Mouse (Mus musculus) heart, embryonic 14.5 days (tissue): ENCODE results near the gene Hprt. TPM values are rescaled to one million over a fixed set of nuclear protein-coding genes. Genes with fewer than 3 reads are reported as not detected.

Source experiments
- ATAC-seq: fragments of 200-750 bp; cut with Nextera tagmentation; 2 replicates; pipeline ENCODE4 v1.8.0; 2017; ENCODE audit warnings: low read depth, moderate TSS enrichment; ENCODE audit not compliant: insufficient number of reproducible peaks, insufficient read depth, low FRiP score
- H3K27ac ChIP-seq, 2 experiments: fragments of 200-500 bp in 1 of 2; fragments of 300-500 bp in 1 of 2; sonication (generic) in 1 of 2; replicated peaks in 1 of 2; 2 replicates each; pipeline ENCODE4 v1.5.1; 2012 to 2014; ENCODE audit warnings: low read depth in 2 of 2, low read length in 2 of 2, control low read depth in 1 of 2, mild to moderate bottlenecking in 1 of 2, mixed read lengths in 1 of 2; ENCODE audit not compliant: control insufficient read depth in 1 of 2, insufficient read depth in 1 of 2
- H3K27me3 ChIP-seq: fragments of 300-500 bp; sonication (generic); 2 replicates; pipeline ENCODE4 v1.6.1; 2014; ENCODE audit warnings: mild to moderate bottlenecking, low read length, control low read depth; ENCODE audit not compliant: control insufficient read depth, insufficient read depth
- H3K36me3 ChIP-seq: fragments of 300-500 bp; sonication (generic); 2 replicates; pipeline ENCODE4 v1.6.1; 2014; ENCODE audit warnings: mild to moderate bottlenecking, control low read depth, low read length, mixed read lengths; ENCODE audit not compliant: control insufficient read depth, insufficient read depth
- H3K4me1 ChIP-seq, 2 experiments: fragments of 200-500 bp in 1 of 2; fragments of 300-500 bp in 1 of 2; sonication (generic) in 1 of 2; 2 replicates each; pipeline ENCODE4 v1.6.1; 2012 to 2014; ENCODE audit warnings: low read length in 2 of 2, control low read depth in 1 of 2, mixed read lengths in 1 of 2; ENCODE audit not compliant: control insufficient read depth in 2 of 2, insufficient read depth in 2 of 2
- H3K4me2 ChIP-seq: fragments of 300-500 bp; sonication (generic); 2 replicates; pipeline ENCODE4 v1.6.1; 2014; ENCODE audit warnings: mild to moderate bottlenecking, low read length
- H3K4me3 ChIP-seq, 2 experiments: fragments of 200-500 bp in 1 of 2; fragments of 300-500 bp in 1 of 2; sonication (generic) in 1 of 2; 2 replicates each; pipeline ENCODE4 v1.5.1; 2012 to 2014; ENCODE audit warnings: low read length in 2 of 2, mild to moderate bottlenecking in 2 of 2, control low read depth in 1 of 2, low read depth in 1 of 2, moderate library complexity in 1 of 2; ENCODE audit not compliant: control insufficient read depth in 1 of 2, insufficient read depth in 1 of 2
- H3K9ac ChIP-seq: fragments of 300-500 bp; sonication (generic); 2 replicates; pipeline ENCODE4 v1.6.1; 2014; ENCODE audit warnings: mild to moderate bottlenecking, low read length
- H3K9me3 ChIP-seq: fragments of 300-500 bp; sonication (generic); 2 replicates; pipeline ENCODE4 v1.6.1; 2016; ENCODE audit warnings: low read length, control low read depth; ENCODE audit not compliant: control insufficient read depth
- WGBS: fragments of 180-500 bp; shearing (Covaris S2); extraction: QIAGEN DNeasy Blood & Tissue Kit; methylation state at CpG from one replicate; pipeline ENCODE4 v1.1.7; 2014; 5-methylcytosine and 5-hydroxymethylcytosine counted together
- polyA plus RNA-seq: library from polyadenylated mRNA; unstranded; fragments of >200 nt; fragmentation: Nextera tagmentation; extraction: Ambion mirVana; gene quantifications from 2 replicates; pipeline ENCODE4 v1.2.1, GENCODE M21; 2014

Hprt gene
- polyA plus RNA-seq, 1 experiment from 2014 or later, result 225 TPM

DNA sequence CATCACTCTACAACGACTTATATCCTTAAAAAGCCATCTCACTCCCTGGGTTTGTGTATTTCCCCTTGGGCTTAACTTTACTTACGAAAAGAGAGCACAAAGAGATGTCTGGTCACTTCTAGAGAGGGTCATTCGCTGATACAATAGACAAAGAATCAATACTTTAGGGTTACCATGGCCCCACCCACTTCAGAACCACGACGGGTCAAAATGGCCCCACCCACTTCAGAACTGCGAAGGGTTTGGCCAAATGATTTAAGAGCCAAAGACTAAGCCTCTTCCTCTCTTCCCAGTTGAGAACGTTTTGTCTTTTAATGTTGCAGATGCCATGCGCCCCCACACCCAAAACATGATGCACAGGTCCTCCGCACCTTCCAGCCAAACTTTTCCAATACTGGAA is 67.8 kb downstream of the Hprt start:
- H3K27me3 ChIP-seq, result no peaks in the 10 kb centered on the region
- 9% methylated on average over 9 of the region's 9 CpGs for WGBS
- no peak for ATAC-seq

DNA sequence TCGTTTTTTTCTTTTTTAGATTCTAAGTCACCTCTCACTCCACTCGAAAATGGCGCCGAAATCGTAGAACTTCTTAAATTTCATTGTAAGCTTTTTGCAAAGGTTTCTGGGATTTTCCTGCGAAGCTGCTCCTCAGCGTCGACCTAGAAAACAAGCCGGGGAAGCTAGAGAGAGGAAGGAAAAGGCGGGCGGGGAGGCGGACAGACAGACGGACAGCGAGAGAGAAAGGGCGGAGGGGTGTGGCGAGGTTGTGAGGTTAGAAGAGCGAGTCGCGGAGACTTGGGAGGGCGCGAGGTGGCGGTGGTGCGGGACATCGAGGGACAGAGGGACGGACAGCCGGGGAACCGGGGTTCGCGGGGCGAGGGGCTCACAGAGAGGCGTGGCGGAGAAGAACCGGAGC is 68.7 kb downstream of the Hprt start:
- peak overlapping the region; percentile 98 to 99 for H3K27ac ChIP-seq
- H3K27me3 ChIP-seq, result no peaks in the 10 kb centered on the region
- 12% methylated on average over 24 of the region's 33 CpGs for WGBS
- peak overlapping the region; percentile 61; the same call in 1 of the 2 replicates for H3K4me2 ChIP-seq
- peaks cover 13% of the 10 kb centered on the region; the same call in 1 of the 2 replicates for H3K36me3 ChIP-seq
- peak overlapping the region; percentile 97 for H3K9ac ChIP-seq
- H3K4me3 ChIP-seq, result peak overlapping the region; percentile 65 to 84
- H3K9me3 ChIP-seq, result no peaks in the 10 kb centered on the region
- peak; percentile 4; the same call in 1 of the 2 replicates for ATAC-seq
- H3K4me1 ChIP-seq, result peaks cover 0 to 3% of the 10 kb centered on the region in 2 experiments; a peak in 2 of 4 replicates

More for the DNA sequence above, 67.8 kb downstream of the Hprt start:
- H3K27ac ChIP-seq, result peak overlapping the region; percentile 98 to 99
- H3K4me3 ChIP-seq, result peak overlapping the region; percentile 65 to 84
- H3K9me3 ChIP-seq, result no peaks in the 10 kb centered on the region
- peaks cover 13% of the 10 kb centered on the region; the same call in 1 of the 2 replicates for H3K36me3 ChIP-seq
- peaks cover 0 to 3% of the 10 kb centered on the region in 2 experiments; a peak in 2 of 4 replicates for H3K4me1 ChIP-seq
- H3K9ac ChIP-seq, result peak overlapping the region; percentile 97
- peak overlapping the region; percentile 61 for H3K4me2 ChIP-seq

DNA sequence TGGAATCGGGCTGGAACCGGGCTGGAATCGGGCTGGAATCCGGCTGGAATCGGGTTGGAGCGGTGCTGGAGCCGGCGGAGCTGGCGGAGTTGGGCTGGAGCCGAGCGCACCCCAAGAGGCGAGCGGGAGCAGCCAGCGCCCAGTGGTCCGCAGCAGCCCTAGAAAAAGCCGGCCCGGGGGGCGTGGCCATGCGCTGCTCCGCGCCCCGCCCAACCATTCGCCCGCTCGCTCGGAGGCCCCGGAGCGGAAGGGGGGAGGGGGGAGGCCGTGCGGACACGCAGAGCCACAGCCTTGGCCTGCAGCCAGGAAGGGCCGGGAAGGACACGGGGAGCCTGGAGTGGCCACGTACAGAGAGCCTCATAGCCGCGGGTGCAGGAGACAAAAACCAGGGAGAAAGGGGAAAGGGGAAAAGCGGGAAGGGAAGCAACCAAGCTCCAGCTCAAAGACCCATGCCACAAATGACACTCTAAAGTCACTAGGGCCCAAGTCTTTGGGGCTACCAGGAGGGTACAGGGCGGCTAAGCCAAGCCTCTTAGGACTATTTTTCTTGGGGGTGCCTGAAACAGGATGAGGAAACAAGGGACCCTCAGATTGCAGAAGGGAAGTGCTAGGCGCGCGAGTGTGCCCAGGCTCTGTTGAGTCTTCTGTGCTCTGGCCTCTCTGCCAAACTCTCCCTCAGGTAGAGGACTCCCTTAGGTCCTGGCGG is 69.3 kb downstream of the Hprt start:
- Histone ChIP-seq H3K27me3 (no peaks in the 10 kb centered on the region), H3K9me3 (no peaks in the 10 kb centered on the region), H3K27ac (peak overlapping the region; percentile 98 to 100), H3K4me1 (peaks cover 0 to 3% of the 10 kb centered on the region in 2 experiments; a peak in 2 of 4 replicates), H3K36me3 (peaks cover 13% of the 10 kb centered on the region; the same call in 1 of the 2 replicates), H3K9ac (peak overlapping the region; percentile 97), H3K4me2 (peak overlapping the region; percentile 69), H3K4me3 (peak overlapping the region; percentile 65 to 84)
- peak; percentile 89 for ATAC-seq
- 14% methylated on average over 41 of the region's 42 CpGs for WGBS

DNA sequence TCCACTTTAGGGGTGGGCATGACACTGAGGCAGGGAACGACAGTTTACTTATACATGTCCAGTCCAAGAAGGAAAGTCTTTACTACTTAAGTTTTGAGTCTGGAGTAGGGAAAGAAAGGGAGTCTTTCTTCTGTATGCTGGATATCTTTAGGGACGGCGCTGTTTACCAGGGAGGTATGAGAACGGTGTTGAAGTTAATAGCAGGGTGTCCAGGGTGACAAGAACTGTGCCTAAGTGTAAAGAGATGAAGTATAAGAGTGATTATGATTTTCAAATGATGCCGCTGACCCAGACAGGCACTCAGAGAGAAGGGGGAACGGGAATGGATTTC is 69.8 kb downstream of the Hprt start:
- WGBS, result 20% methylated on average over 6 of the region's 6 CpGs
- Histone ChIP-seq H3K27ac (peak overlapping the region; percentile 98 to 100), H3K36me3 (peaks cover 13% of the 10 kb centered on the region; the same call in 1 of the 2 replicates), H3K4me2 (peak overlapping the region; percentile 69), H3K4me3 (peak overlapping the region; percentile 47 to 65), H3K9ac (peak overlapping the region; percentile 97), H3K27me3 (no peaks in the 10 kb centered on the region), H3K4me1 (peaks cover 0 to 3% of the 10 kb centered on the region in 2 experiments; a peak in 2 of 4 replicates), H3K9me3 (no peaks in the 10 kb centered on the region)
- no peak for ATAC-seq

DNA sequence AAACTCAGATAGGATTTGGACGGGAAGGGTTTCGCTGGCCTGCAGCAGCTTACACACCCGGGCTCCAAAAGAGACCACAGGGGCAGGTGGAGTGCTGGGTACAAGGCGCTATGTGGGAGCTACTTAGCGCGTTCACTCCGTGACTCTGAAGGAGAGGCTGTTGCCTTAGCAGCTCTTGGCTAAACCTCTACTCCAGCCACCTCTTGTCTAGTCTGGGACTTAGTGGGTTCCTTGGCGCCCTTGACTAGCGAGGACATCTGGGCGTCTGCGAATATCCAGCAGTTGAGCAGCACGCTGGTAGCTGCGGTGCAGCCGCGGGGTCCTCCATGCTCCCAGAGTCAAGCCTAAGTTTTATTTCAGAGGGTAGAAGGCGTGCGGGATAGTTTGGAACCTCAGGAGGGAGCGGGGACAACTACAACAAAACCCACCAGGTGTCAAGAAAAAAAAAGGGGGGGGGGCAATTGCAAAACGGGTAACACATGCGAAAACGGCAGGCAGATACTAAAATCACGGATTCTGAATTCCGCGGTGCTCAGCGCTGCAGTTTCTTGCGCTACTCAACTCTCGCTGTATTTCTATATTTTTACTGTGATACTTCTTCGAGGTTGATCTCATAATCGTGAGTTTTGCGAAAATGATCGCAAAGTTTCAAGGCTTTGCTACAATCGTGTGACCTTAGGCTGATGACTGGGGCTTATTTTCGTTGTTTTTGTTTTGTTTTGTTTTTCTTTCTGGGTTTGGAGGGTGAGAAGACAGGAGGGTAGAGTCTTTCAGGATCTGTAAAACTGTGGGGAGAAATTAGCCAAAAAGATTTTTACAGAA is 70.7 kb downstream of the Hprt start:
- H3K4me2 ChIP-seq, result peak overlapping the region; percentile 69
- H3K9me3 ChIP-seq, result no peaks in the 10 kb centered on the region
- H3K4me3 ChIP-seq, result peak overlapping the region; percentile 36 to 65
- peaks cover 12% of the 10 kb centered on the region; the same call in 1 of the 2 replicates for H3K36me3 ChIP-seq
- ATAC-seq, result no peak
- H3K9ac ChIP-seq, result peak overlapping the region; percentile 97
- H3K27me3 ChIP-seq, result no peaks in the 10 kb centered on the region
- H3K4me1 ChIP-seq, result peaks cover 0 to 3% of the 10 kb centered on the region in 2 experiments; a peak in 2 of 4 replicates
- peak overlapping the region; percentile 98 to 100 for H3K27ac ChIP-seq
- 15% methylated on average over 33 of the region's 33 CpGs for WGBS

DNA sequence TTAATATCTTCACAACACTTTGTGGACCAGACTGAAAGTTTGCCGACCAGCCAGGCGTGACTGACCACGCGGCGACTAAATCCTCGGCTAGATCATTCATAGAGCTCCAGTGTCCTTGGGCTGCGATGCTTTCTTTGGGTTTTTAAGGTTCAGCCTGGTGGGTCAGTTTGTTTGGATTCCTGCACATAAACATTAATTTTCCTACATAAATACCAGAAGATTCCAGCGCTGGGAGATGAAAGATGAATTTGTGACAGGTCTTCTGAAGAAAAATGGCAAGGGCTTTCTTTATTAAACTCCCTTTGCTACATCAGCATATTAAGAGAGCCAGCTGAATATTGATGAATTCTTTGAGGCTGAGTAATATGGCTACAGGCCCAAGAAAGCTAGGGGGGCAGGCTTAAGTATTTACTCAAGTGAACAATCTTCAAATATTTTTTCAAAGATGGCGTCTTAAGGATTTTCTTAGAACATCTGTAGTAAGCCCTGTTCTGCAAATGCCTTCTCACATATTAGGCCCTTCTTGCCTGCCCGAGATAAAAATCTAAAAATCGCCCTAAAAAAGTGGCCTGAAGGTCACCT is 71.6 kb downstream of the Hprt start:
- H3K4me3 ChIP-seq, result peak overlapping the region in 1 of 2 experiments; percentile 65; a peak in 3 of 4 replicates
- no peak for ATAC-seq
- peak overlapping the region; percentile 97 for H3K9ac ChIP-seq
- no peaks in the 10 kb centered on the region for H3K9me3 ChIP-seq
- no peaks in the 10 kb centered on the region; a peak in 1 of 4 replicates for H3K4me1 ChIP-seq
- H3K27ac ChIP-seq, result peak overlapping the region; percentile 98 to 100
- H3K36me3 ChIP-seq, result 0 out of 2 replicates have a peak, but pooled peaks cover 4% of the 10 kb centered on the region
- 26% methylated on average over 11 of the region's 11 CpGs for WGBS
- H3K27me3 ChIP-seq, result no peaks in the 10 kb centered on the region
- H3K4me2 ChIP-seq, result peak overlapping the region; percentile 69

DNA sequence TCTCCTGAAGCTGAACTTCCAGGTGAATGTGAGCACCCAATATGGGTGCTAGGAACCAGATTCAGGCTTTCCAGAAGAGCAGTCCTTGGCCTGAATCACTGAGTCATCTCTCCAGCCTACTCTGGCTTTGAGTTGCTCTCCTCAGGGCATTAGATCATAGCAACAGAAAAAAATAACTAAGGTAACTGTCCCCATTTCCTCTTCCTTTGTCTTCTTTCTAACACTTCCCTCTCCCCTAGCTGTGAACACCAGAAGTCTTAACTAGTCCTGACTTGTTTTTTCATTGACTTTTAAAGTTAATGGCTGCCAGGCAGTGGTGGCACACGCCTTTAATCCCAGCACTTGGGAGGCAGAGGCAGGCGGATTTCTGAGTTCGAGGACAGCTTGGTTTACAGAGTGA is 76.5 kb downstream of the Hprt start:
- Histone ChIP-seq H3K9ac (no peak overlapping the region), H3K27me3 (no peaks in the 10 kb centered on the region), H3K4me1 (no peaks in the 10 kb centered on the region; a peak in 1 of 4 replicates), H3K27ac (no peak overlapping the region), H3K36me3 (no peaks in the 10 kb centered on the region), H3K4me2 (no peak overlapping the region), H3K9me3 (no peaks in the 10 kb centered on the region), H3K4me3 (no peak overlapping the region)
- no peak for ATAC-seq
- WGBS, result 83% methylated on average over 3 of the region's 3 CpGs
